Mouse (Mus musculus): Measurements from ENCODE around the gene Gm973. TPM values are rescaled to one million over a fixed set of nuclear protein-coding genes. Genes with fewer than 3 reads are reported as not detected.

Gene Gm973
- polyA plus RNA-seq, 1 experiment from 2014 or later, result 1.5 TPM

- Histone ChIP-seq H3K27ac (ENCODE audit: low read length) (no peak overlapping the region), H3K27me3 (ENCODE audit: insufficient read depth, low read length) (no peaks in the 10 kb centered on the region), H3K4me1 (ENCODE audit: insufficient read depth, low read length) (no peaks in the 10 kb centered on the region; the same call in 1 of the 2 replicates), H3K9ac (replicated peaks; ENCODE audit: low read length) (0 out of 2 replicates have a peak overlapping the region, but pooled peaks have one; percentile 17), H3K9me3 (ENCODE audit: low read length) (no peaks in the 10 kb centered on the region), H3K36me3 (ENCODE audit: insufficient read depth, low read length) (no peaks in the 10 kb centered on the region), H3K4me3 (ENCODE audit: low read length) (no peak overlapping the region), H3K4me2 (replicated peaks; ENCODE audit: low read depth, low read length) (no peak overlapping the region)
- no peak for ATAC-seq (ENCODE audit: low FRiP score, low TSS enrichment)
- WGBS, result 64% methylated on average over 19 of the region's 19 CpGs
Measured at GRCm38 (mm10) chr1:59540537-59541148, 24.6 kb downstream of the Gm973 start.

- 87% methylated on average over 16 of the region's 16 CpGs for WGBS
- ATAC-seq (ENCODE audit: low FRiP score, low TSS enrichment), result no peak
Measured at GRCm38 (mm10) chr1:59541271-59542020, 25.4 kb downstream of the Gm973 start.

GRCm38 (mm10) chr1:59542231-59542630, 26.2 kb downstream of the Gm973 start:
- Histone ChIP-seq H3K4me3 (ENCODE audit: low read length) (no peak overlapping the region), H3K4me2 (replicated peaks; ENCODE audit: low read depth, low read length) (no peak overlapping the region), H3K4me1 (ENCODE audit: insufficient read depth, low read length) (no peaks in the 10 kb centered on the region), H3K27ac (ENCODE audit: low read length) (no peak overlapping the region), H3K27me3 (ENCODE audit: insufficient read depth, low read length) (no peaks in the 10 kb centered on the region), H3K9ac (replicated peaks; ENCODE audit: low read length) (no peak overlapping the region), H3K9me3 (ENCODE audit: low read length) (no peaks in the 10 kb centered on the region), H3K36me3 (ENCODE audit: insufficient read depth, low read length) (no peaks in the 10 kb centered on the region)
- WGBS, result 57% methylated on average over 6 of the region's 6 CpGs
- no peak for ATAC-seq (ENCODE audit: low FRiP score, low TSS enrichment)

More at GRCm38 (mm10) chr1:59541271-59542020, 25.4 kb downstream of the Gm973 start:
- H3K9me3 ChIP-seq (ENCODE audit: low read length), result no peaks in the 10 kb centered on the region
- no peaks in the 10 kb centered on the region for H3K36me3 ChIP-seq (ENCODE audit: insufficient read depth, low read length)
- H3K4me3 ChIP-seq (ENCODE audit: low read length), result no peak overlapping the region
- H3K27ac ChIP-seq (ENCODE audit: low read length), result no peak overlapping the region
- H3K4me1 ChIP-seq (ENCODE audit: insufficient read depth, low read length), result no peaks in the 10 kb centered on the region
- no peaks in the 10 kb centered on the region for H3K27me3 ChIP-seq (ENCODE audit: insufficient read depth, low read length)
- no peak overlapping the region for H3K4me2 ChIP-seq (replicated peaks; ENCODE audit: low read depth, low read length)
- H3K9ac ChIP-seq (replicated peaks; ENCODE audit: low read length), result no peak overlapping the region

GRCm38 (mm10) chr1:59543911-59544310, 27.8 kb downstream of the Gm973 start:
- Histone ChIP-seq H3K4me1 (ENCODE audit: insufficient read depth, low read length) (peaks cover 1% of the 10 kb centered on the region; the same call in 1 of the 2 replicates), H3K27me3 (ENCODE audit: insufficient read depth, low read length) (no peaks in the 10 kb centered on the region), H3K9me3 (ENCODE audit: low read length) (no peaks in the 10 kb centered on the region), H3K4me3 (ENCODE audit: low read length) (no peak overlapping the region), H3K4me2 (replicated peaks; ENCODE audit: low read depth, low read length) (no peak overlapping the region), H3K36me3 (ENCODE audit: insufficient read depth, low read length) (no peaks in the 10 kb centered on the region), H3K9ac (replicated peaks; ENCODE audit: low read length) (no peak overlapping the region), H3K27ac (ENCODE audit: low read length) (no peak overlapping the region)
- 72% methylated on average over 8 of the region's 8 CpGs for WGBS
- ATAC-seq (ENCODE audit: low FRiP score, low TSS enrichment), result no peak

DNA sequence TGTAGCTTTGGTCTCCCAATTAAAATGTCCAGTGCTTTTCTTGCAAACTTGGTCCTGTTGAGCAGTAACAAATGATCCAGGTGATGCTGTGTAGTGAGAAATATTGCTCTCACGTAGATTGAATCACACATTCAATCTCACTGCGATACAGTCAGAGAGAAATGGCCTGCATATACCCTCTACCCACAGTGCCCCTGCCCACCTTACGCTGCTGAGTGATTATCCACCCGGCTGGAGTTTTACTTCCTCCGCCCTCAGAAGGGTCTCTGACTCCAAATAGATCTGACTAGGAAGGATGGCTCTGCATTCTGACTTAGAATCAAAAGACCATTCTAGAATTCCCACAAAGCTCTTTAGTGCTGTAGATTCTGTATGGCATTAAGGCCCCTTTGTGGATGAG, 32.4 kb downstream of the Gm973 start:
- 84% methylated on average over 5 of the region's 5 CpGs for WGBS
- Histone ChIP-seq H3K27me3 (ENCODE audit: insufficient read depth, low read length) (no peaks in the 10 kb centered on the region), H3K27ac (ENCODE audit: low read length) (no peak overlapping the region), H3K4me2 (replicated peaks; ENCODE audit: low read depth, low read length) (no peak overlapping the region), H3K36me3 (ENCODE audit: insufficient read depth, low read length) (no peaks in the 10 kb centered on the region), H3K4me3 (ENCODE audit: low read length) (no peak overlapping the region), H3K9ac (replicated peaks; ENCODE audit: low read length) (no peak overlapping the region), H3K9me3 (ENCODE audit: low read length) (no peaks in the 10 kb centered on the region), H3K4me1 (ENCODE audit: insufficient read depth, low read length) (peaks cover 3% of the 10 kb centered on the region; the same call in 1 of the 2 replicates)
- ATAC-seq (ENCODE audit: low FRiP score, low TSS enrichment), result no peak

GRCm38 (mm10) chr1:59549036-59549675, 33.1 kb downstream of the Gm973 start:
- Histone ChIP-seq H3K4me1 (ENCODE audit: insufficient read depth, low read length) (peaks cover 3% of the 10 kb centered on the region; the same call in 1 of the 2 replicates), H3K27me3 (ENCODE audit: insufficient read depth, low read length) (no peaks in the 10 kb centered on the region), H3K27ac (ENCODE audit: low read length) (no peak overlapping the region), H3K4me3 (ENCODE audit: low read length) (no peak overlapping the region), H3K9ac (replicated peaks; ENCODE audit: low read length) (no peak overlapping the region), H3K9me3 (ENCODE audit: low read length) (no peaks in the 10 kb centered on the region), H3K36me3 (ENCODE audit: insufficient read depth, low read length) (no peaks in the 10 kb centered on the region), H3K4me2 (replicated peaks; ENCODE audit: low read depth, low read length) (no peak overlapping the region)
- no peak for ATAC-seq (ENCODE audit: low FRiP score, low TSS enrichment)
- 65% methylated on average over 7 of the region's 7 CpGs for WGBS

GRCm38 (mm10) chr1:59550227-59550626, 34.2 kb downstream of the Gm973 start:
- H3K4me3 ChIP-seq (ENCODE audit: low read length), result no peak overlapping the region
- WGBS, result 44% methylated on average over 6 of the region's 6 CpGs
- H3K9me3 ChIP-seq (ENCODE audit: low read length), result no peaks in the 10 kb centered on the region
- peaks cover 3% of the 10 kb centered on the region; the same call in 1 of the 2 replicates for H3K4me1 ChIP-seq (ENCODE audit: insufficient read depth, low read length)
- no peaks in the 10 kb centered on the region for H3K36me3 ChIP-seq (ENCODE audit: insufficient read depth, low read length)
- 0 out of 2 replicates have a peak overlapping the region, but pooled peaks have one; percentile 23 for H3K27ac ChIP-seq (ENCODE audit: low read length)
- H3K27me3 ChIP-seq (ENCODE audit: insufficient read depth, low read length), result no peaks in the 10 kb centered on the region
- no peak overlapping the region for H3K4me2 ChIP-seq (replicated peaks; ENCODE audit: low read depth, low read length)
- no peak overlapping the region for H3K9ac ChIP-seq (replicated peaks; ENCODE audit: low read length)
- peak; percentile 65 for ATAC-seq (ENCODE audit: low FRiP score, low TSS enrichment)

DNA sequence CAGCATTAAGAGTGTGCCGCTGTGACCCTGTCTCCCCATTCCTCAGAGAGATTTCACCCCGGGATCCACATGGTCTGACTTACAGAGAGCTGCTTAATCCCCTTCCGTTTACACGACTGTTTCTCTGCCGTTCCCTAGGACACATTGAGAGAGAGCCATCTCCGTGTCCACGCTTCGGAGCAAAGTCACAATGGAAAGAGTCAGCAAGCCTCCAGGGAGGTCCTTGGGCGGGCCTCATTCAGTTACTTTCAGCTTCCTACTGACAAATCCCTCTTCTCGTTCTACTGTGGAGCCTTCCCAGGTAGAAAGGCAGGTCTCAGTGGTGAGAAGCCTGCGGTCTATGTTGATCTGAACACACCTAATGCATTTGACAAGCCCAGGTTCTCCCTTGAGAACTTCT, 34.9 kb downstream of the Gm973 start:
- peaks cover 3% of the 10 kb centered on the region; the same call in 1 of the 2 replicates for H3K4me1 ChIP-seq (ENCODE audit: insufficient read depth, low read length)
- no peak overlapping the region for H3K4me2 ChIP-seq (replicated peaks; ENCODE audit: low read depth, low read length)
- H3K27me3 ChIP-seq (ENCODE audit: insufficient read depth, low read length), result no peaks in the 10 kb centered on the region
- ATAC-seq (ENCODE audit: low FRiP score, low TSS enrichment), result no peak
- WGBS, result 78% methylated on average over 11 of the region's 11 CpGs
- no peak overlapping the region for H3K27ac ChIP-seq (ENCODE audit: low read length)
- H3K9ac ChIP-seq (replicated peaks; ENCODE audit: low read length), result no peak overlapping the region
- H3K9me3 ChIP-seq (ENCODE audit: low read length), result no peaks in the 10 kb centered on the region
- no peaks in the 10 kb centered on the region for H3K36me3 ChIP-seq (ENCODE audit: insufficient read depth, low read length)
- no peak overlapping the region for H3K4me3 ChIP-seq (ENCODE audit: low read length)

DNA sequence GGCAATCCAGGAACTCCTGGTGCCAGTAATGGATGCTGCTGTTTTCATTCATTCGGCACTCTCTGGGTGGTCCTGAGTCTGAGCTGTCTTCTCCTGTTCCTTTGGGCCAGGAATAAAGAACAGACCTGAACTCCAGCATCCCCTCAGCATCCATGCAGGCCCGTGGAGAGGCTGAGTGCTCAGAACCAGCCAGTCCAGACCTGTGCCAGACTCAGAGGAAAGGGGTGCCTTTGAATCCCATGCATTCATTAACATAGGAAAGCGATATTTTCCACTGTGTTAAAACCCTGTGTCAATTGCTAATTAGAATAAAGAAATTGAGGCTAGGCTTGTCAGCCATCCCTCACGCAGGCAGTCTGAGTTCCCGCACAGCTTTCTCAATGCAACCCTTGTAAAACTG, 37.6 kb downstream of the Gm973 start:
- Histone ChIP-seq H3K27ac (ENCODE audit: low read length) (no peak overlapping the region), H3K9ac (replicated peaks; ENCODE audit: low read length) (no peak overlapping the region), H3K4me2 (replicated peaks; ENCODE audit: low read depth, low read length) (no peak overlapping the region), H3K4me3 (ENCODE audit: low read length) (no peak overlapping the region), H3K27me3 (ENCODE audit: insufficient read depth, low read length) (no peaks in the 10 kb centered on the region), H3K4me1 (ENCODE audit: insufficient read depth, low read length) (peaks cover 3% of the 10 kb centered on the region; the same call in 1 of the 2 replicates), H3K9me3 (ENCODE audit: low read length) (no peaks in the 10 kb centered on the region), H3K36me3 (ENCODE audit: insufficient read depth, low read length) (no peaks in the 10 kb centered on the region)
- no peak for ATAC-seq (ENCODE audit: low FRiP score, low TSS enrichment)
- WGBS, result 70% methylated on average over 5 of the region's 5 CpGs
